Mouse (Mus musculus) embryonic facial prominence, embryonic 14.5 days (tissue): Measurements from ENCODE around the gene Card14. TPM values are rescaled to one million over a fixed set of nuclear protein-coding genes. Genes with fewer than 3 reads are reported as not detected.

Source experiments
- ATAC-seq: fragments of 200-750 bp; cut with Nextera tagmentation; 2 replicates; pipeline ENCODE4 v1.8.0; 2017; ENCODE audit warnings: low read depth, moderate number of reproducible peaks, moderate TSS enrichment
- DNase-seq: peaks from one replicate; pipeline ENCODE4 v3.0.0-alpha.2; 2015; ENCODE audit warnings: low spot score
- H3K27ac ChIP-seq: fragments of 300-500 bp; sonication (generic); replicated peaks from 2 replicates; pipeline ENCODE4 v1.5.1; 2014; ENCODE audit warnings: low read depth, mild to moderate bottlenecking, low read length, moderate library complexity
- H3K27me3 ChIP-seq: fragments of 300-500 bp; sonication (generic); replicated peaks from 2 replicates; pipeline ENCODE4 v1.6.1; 2014; ENCODE audit warnings: low read length; ENCODE audit not compliant: control insufficient read depth, insufficient read depth
- H3K36me3 ChIP-seq: fragments of 300-500 bp; sonication (generic); 2 replicates; pipeline ENCODE4 v1.6.1; 2014; ENCODE audit warnings: low read length, mixed read lengths; ENCODE audit not compliant: control insufficient read depth, insufficient read depth
- H3K4me1 ChIP-seq: fragments of 300-500 bp; sonication (generic); 2 replicates; pipeline ENCODE4 v1.6.1; 2014; ENCODE audit warnings: antibody characterized with exemption, low read length; ENCODE audit not compliant: control insufficient read depth, insufficient read depth
- H3K4me2 ChIP-seq: fragments of 300-500 bp; sonication (generic); 2 replicates; pipeline ENCODE4 v1.6.1; 2014; ENCODE audit warnings: low read depth, mild to moderate bottlenecking, low read length, moderate library complexity, mixed read lengths
- H3K4me3 ChIP-seq: fragments of 300-500 bp; sonication (generic); 2 replicates; pipeline ENCODE4 v1.5.1; 2014; ENCODE audit warnings: low read depth, mild to moderate bottlenecking, low read length
- H3K9ac ChIP-seq: fragments of 300-500 bp; sonication (generic); 2 replicates; pipeline ENCODE4 v1.6.1; 2014; ENCODE audit warnings: low read depth, mild to moderate bottlenecking, low read length, moderate library complexity, mixed read lengths
- H3K9me3 ChIP-seq: fragments of 300-500 bp; sonication (generic); 2 replicates; pipeline ENCODE4 v1.6.1; 2016; ENCODE audit warnings: low read length; ENCODE audit not compliant: control insufficient read depth
- WGBS: fragments of 180-500 bp; shearing (Covaris S2); extraction: QIAGEN DNeasy Blood & Tissue Kit; methylation state at CpG from one replicate; pipeline ENCODE4 v1.1.7; 2014; 5-methylcytosine and 5-hydroxymethylcytosine counted together
- polyA plus RNA-seq: library from polyadenylated mRNA; unstranded; fragments of >200 nt; fragmentation: Nextera tagmentation; extraction: Ambion mirVana; gene quantifications from 2 replicates; pipeline ENCODE4 v1.2.1, GENCODE M21; 2014

Gene Card14
- polyA plus RNA-seq, result 0.93 and 1.4 TPM in 2 replicates

DNA sequence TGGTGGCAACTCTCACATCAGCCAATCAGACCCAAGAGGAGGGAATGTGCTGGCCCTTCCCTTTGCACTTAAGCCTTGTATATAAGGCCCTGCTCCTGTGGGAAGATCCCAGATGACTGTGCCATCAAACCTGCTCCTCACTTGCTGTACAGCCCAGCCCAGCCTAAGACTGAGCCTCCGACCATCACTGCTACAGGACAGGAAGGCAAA, at the start of gene Card14:
Gene Card14, plus strand, starts transcription at position 111 of the 210 bp plus-strand sequence.
- ATAC-seq, result no peak
- Histone ChIP-seq H3K9me3 (no peaks in the 10 kb centered on the region), H3K27ac (no peak within 1 kb of the TSS), H3K27me3 (no peaks in the 10 kb centered on the region), H3K4me1 (0 out of 2 replicates have a peak, but pooled peaks cover 6% of the 10 kb centered on the region), H3K4me3 (no peak within 1 kb of the TSS), H3K9ac (peak within 1 kb of the TSS; percentile 42; the same call in 1 of the 2 replicates), H3K36me3 (no peaks in the 10 kb centered on the region), H3K4me2 (peak within 1 kb of the TSS; percentile 10; the same call in 1 of the 2 replicates)
- DNase-seq, result no peak
- 14% methylated on average over 1 of the region's 1 CpGs for WGBS

- H3K9me3 ChIP-seq, result no peaks in the 10 kb centered on the region
- H3K4me3 ChIP-seq, result peak overlapping the region; percentile 29
- H3K9ac ChIP-seq, result peak overlapping the region; percentile 46; the same call in 1 of the 2 replicates
- H3K4me1 ChIP-seq, result peaks cover 3% of the 10 kb centered on the region; the same call in 1 of the 2 replicates
- WGBS, result 60% methylated on average over 9 of the region's 9 CpGs
- no peak for ATAC-seq
- no peaks in the 10 kb centered on the region for H3K36me3 ChIP-seq
- DNase-seq, result no peak
- no peak overlapping the region for H3K27ac ChIP-seq
- no peaks in the 10 kb centered on the region for H3K27me3 ChIP-seq
- peak overlapping the region; percentile 53 for H3K4me2 ChIP-seq
Measured at GRCm38 (mm10) chr11:119258216-119258571, 49.4 kb upstream of the Card14 start.

DNA sequence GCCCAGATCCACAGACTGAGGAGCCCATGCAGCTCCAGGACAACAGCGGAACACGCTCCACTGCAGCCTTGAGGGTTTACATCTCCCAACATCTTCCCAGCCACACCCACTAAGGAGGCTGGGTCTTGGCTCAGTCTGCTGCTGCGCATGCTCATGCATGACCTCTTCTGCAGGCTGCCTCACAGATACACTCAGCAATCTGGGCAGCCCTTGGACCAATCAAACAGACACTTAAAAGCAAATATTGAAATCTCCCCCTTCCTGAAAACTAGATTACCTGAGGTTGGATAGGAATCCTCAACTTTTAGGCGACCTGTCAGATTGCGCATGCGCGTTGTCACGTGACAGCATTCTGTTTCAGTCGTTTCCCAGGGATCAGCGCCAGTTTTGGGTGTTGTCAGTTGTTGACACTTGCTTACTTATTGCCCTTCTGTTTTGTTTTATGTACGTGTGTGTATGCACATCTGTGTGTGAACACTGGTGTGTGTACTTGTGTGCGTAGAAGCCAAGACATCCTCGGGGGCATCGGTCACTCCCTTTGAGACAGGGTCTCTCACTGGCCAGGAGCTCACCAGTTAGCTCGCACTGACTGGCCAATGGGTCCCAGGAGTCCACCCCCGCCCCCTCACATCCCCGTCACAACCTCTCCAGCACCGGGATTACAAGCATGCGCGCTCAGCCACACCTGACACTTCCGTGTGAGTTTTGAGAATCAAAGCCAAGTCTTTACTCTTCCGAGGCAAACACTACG, 48.8 kb upstream of the Card14 start:
- Histone ChIP-seq H3K9me3 (no peaks in the 10 kb centered on the region), H3K36me3 (no peaks in the 10 kb centered on the region), H3K27ac (0 out of 2 replicates have a peak overlapping the region, but pooled peaks have one; percentile 33), H3K27me3 (no peaks in the 10 kb centered on the region), H3K4me2 (peak overlapping the region; percentile 53), H3K4me1 (peaks cover 3% of the 10 kb centered on the region; the same call in 1 of the 2 replicates), H3K4me3 (peak overlapping the region; percentile 29), H3K9ac (peak overlapping the region; percentile 46)
- DNase-seq (peak; percentile 81), ATAC-seq (peak; percentile 82)
- WGBS, result 62% methylated on average over 23 of the region's 23 CpGs

DNA sequence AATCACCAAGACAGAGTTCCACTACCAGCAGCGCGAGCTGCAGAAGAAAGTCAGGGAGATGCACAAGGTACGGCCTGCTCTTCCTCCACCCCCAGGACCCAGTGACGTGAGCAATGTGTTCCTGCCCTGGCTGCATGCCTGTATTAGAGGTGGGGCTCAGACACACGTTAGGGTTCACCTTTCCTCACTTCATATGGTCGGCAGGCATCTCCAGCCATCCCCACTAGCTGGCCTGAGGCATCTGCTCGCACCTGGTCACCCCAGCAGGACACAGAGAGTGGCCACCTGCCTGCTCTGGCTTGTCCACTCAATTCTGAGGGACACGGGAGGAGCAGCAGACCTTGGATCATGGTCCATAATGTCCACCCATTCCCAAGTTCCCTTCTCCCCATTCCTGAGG, 47.6 kb upstream of the Card14 start:
- WGBS, result 81% methylated on average over 8 of the region's 8 CpGs
- Histone ChIP-seq H3K4me1 (peaks cover 3% of the 10 kb centered on the region; the same call in 1 of the 2 replicates), H3K27me3 (no peaks in the 10 kb centered on the region), H3K36me3 (no peaks in the 10 kb centered on the region), H3K9ac (no peak overlapping the region), H3K4me3 (no peak overlapping the region), H3K4me2 (no peak overlapping the region), H3K9me3 (no peaks in the 10 kb centered on the region), H3K27ac (no peak overlapping the region)
- ATAC-seq (no peak), DNase-seq (no peak)

GRCm38 (mm10) chr11:119264413-119264812, 43.2 kb upstream of the Card14 start:
- H3K27me3 ChIP-seq, result no peaks in the 10 kb centered on the region
- H3K36me3 ChIP-seq, result no peaks in the 10 kb centered on the region
- 89% methylated on average over 13 of the region's 13 CpGs for WGBS

GRCm38 (mm10) chr11:119265811-119266210, 41.8 kb upstream of the Card14 start:
- Histone ChIP-seq H3K4me3 (no peak overlapping the region), H3K4me2 (no peak overlapping the region), H3K27ac (no peak overlapping the region), H3K4me1 (peaks cover 7% of the 10 kb centered on the region), H3K36me3 (peaks cover 6% of the 10 kb centered on the region; the same call in 1 of the 2 replicates), H3K9ac (no peak overlapping the region), H3K27me3 (no peaks in the 10 kb centered on the region), H3K9me3 (no peaks in the 10 kb centered on the region)
- DNase-seq (no peak), ATAC-seq (no peak)
- 75% methylated on average over 7 of the region's 7 CpGs for WGBS

More at GRCm38 (mm10) chr11:119264413-119264812, 43.2 kb upstream of the Card14 start:
- DNase-seq (no peak), ATAC-seq (no peak)
- Histone ChIP-seq H3K4me1 (peaks cover 7% of the 10 kb centered on the region), H3K4me2 (no peak overlapping the region), H3K9me3 (no peaks in the 10 kb centered on the region), H3K27ac (no peak overlapping the region), H3K4me3 (no peak overlapping the region), H3K9ac (no peak overlapping the region)

DNA sequence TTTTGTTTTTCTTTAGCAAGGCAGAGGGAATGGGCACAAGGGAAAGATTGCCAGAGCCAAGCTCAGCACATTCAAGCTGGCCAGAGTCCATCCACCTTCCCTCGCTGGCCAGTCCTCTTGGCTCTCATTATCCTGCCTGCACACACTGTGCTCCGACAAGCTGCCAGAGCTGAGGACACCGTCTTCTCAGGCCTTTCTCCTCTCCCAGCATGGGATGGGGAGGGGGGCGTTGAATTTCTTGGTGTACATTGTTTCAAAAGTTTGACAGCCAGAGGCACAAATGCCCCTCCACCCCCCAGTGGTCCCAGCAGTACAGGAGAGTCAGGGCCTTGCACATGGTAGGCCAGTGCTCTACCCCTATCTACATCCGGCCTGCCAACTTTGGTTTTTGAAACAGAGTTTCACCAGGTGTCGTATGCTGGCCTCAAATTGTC, 40.3 kb upstream of the Card14 start:
- H3K27ac ChIP-seq, result no peak overlapping the region
- peaks cover 7% of the 10 kb centered on the region for H3K4me1 ChIP-seq
- H3K27me3 ChIP-seq, result no peaks in the 10 kb centered on the region
- 40% methylated on average over 6 of the region's 6 CpGs for WGBS
- ATAC-seq (peak; percentile 27; the same call in 1 of the 2 replicates), DNase-seq (no peak)
- peak overlapping the region; percentile 62; the same call in 1 of the 2 replicates for H3K4me3 ChIP-seq
- no peaks in the 10 kb centered on the region for H3K9me3 ChIP-seq
- peaks cover 15% of the 10 kb centered on the region; the same call in 1 of the 2 replicates for H3K36me3 ChIP-seq
- peak overlapping the region; percentile 96 for H3K4me2 ChIP-seq
- 0 out of 2 replicates have a peak overlapping the region, but pooled peaks have one; percentile 71 for H3K9ac ChIP-seq

DNA sequence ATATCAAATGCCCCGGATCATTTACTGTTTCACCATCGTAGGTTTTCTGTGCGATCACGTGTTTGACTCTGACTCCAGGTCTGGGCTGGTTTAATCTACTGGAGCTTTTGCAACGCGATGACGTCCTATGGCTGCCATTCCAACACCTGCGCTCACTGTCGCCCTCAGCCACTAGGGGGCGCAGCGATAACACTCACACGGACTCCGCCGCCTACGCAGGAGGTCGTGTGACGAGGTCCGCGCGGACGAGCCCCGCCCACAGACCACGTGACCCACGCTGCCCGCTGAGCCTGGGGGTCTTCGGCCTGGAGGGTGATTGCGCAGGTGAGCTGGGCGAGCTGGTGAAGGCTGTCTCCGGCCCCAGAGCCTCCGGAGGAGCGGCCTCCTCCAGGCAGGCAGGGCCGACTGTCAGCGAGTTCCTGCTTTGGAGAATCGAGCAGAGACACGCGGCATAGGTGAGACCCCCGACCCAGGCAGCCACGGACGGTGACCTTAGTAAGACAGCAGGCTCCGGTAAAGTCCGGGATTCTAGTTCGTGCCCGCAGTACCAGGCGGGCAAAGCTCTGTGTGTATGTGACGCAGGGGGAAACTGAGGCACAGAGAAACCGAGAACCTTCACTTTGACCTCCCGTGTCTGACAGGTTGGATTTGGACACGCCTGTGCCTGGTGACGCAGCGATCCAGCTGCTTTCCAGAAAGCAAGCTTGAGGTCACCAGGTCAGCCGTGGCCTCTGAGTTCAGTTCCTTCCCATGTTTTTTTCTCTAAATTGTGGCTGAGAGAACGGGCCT, 39.6 kb upstream of the Card14 start, which contains the start of gene Gaa:
Gene Gaa, plus strand, starts transcription at position 120 of the 789 bp plus-strand sequence.
- Histone ChIP-seq H3K27me3 (no peaks in the 10 kb centered on the region), H3K4me1 (peaks cover 7% of the 10 kb centered on the region), H3K9me3 (no peaks in the 10 kb centered on the region), H3K4me3 (peak within 1 kb of the TSS; percentile 62), H3K36me3 (peaks cover 20% of the 10 kb centered on the region), H3K27ac (no peak within 1 kb of the TSS), H3K4me2 (peak within 1 kb of the TSS; percentile 96), H3K9ac (peak within 1 kb of the TSS; percentile 71)
- 2% methylated on average over 36 of the region's 52 CpGs for WGBS
- ATAC-seq (peak; percentile 88), DNase-seq (peak; percentile 95)
